Mouse (Mus musculus) spleen, postnatal 36 days (tissue): Measurements from ENCODE around the gene Rnf5.
A peak's percentile ranks its signal among the peaks of the same experiment; 100 is the strongest.

Experiments used
- DNase-seq, 2 experiments: peaks; one replicate each; pipeline ENCODE4 v3.0.0; 2022; ENCODE audit warnings: low spot score in 2 of 2, mixed read lengths in 1 of 2

The Rnf5 gene

GRCm38 (mm10) chr17:34585877-34586771 is 17.4 kb downstream of the Rnf5 start:
- no peak for DNase-seq

GRCm38 (mm10) chr17:34585121-34585520 is 18.4 kb downstream of the Rnf5 start:
- no peak for DNase-seq

GRCm38 (mm10) chr17:34583819-34584218 is 19.7 kb downstream of the Rnf5 start:
- no peak for DNase-seq

GRCm38 (mm10) chr17:34583397-34583796 is 20.1 kb downstream of the Rnf5 start:
- no peak for DNase-seq

- DNase-seq: no peak
Measured at GRCm38 (mm10) chr17:34582528-34582927, 21.0 kb downstream of the Rnf5 start.

- DNase-seq: peak; percentile 65 to 74
Measured at GRCm38 (mm10) chr17:34578070-34578469, 25.4 kb downstream of the Rnf5 start.

- no peak for DNase-seq
Measured at GRCm38 (mm10) chr17:34576577-34576976, 26.9 kb downstream of the Rnf5 start.

- DNase-seq: no peak
Measured at GRCm38 (mm10) chr17:34572361-34572760, 31.1 kb downstream of the Rnf5 start.

- no peak for DNase-seq
Measured at GRCm38 (mm10) chr17:34571875-34572274, 31.6 kb downstream of the Rnf5 start.

GRCm38 (mm10) chr17:34569919-34570318 is 33.6 kb downstream of the Rnf5 start:
- DNase-seq: no peak

GRCm38 (mm10) chr17:34568421-34568820 is 35.1 kb downstream of the Rnf5 start:
- DNase-seq: no peak

- DNase-seq: no peak
Measured at GRCm38 (mm10) chr17:34567311-34567710, 36.2 kb downstream of the Rnf5 start.

- DNase-seq: no peak
Measured at GRCm38 (mm10) chr17:34564796-34565195, 38.7 kb downstream of the Rnf5 start.

- DNase-seq: no peak
Measured at GRCm38 (mm10) chr17:34564003-34564421, 39.5 kb downstream of the Rnf5 start, which contains the start of gene Notch4. TSS of gene Notch4 (plus strand) at chr17:34564268.

GRCm38 (mm10) chr17:34563354-34563753 is 40.1 kb downstream of the Rnf5 start:
- no peak for DNase-seq

GRCm38 (mm10) chr17:34562595-34562994 is 40.9 kb downstream of the Rnf5 start:
- no peak for DNase-seq

GRCm38 (mm10) chr17:34561200-34561599 is 42.3 kb downstream of the Rnf5 start:
- peak; percentile 57 to 59 for DNase-seq

- DNase-seq: no peak
Measured at GRCm38 (mm10) chr17:34560438-34560837, 43.1 kb downstream of the Rnf5 start.

- peak in 1 of 2 experiments; percentile 29 for DNase-seq
Measured at GRCm38 (mm10) chr17:34559895-34560294, 43.6 kb downstream of the Rnf5 start.

GRCm38 (mm10) chr17:34559116-34559515 is 44.4 kb downstream of the Rnf5 start:
- no peak for DNase-seq

- no peak for DNase-seq
Measured at GRCm38 (mm10) chr17:34557411-34557810, 46.1 kb downstream of the Rnf5 start.

GRCm38 (mm10) chr17:34556406-34556805 is 47.1 kb downstream of the Rnf5 start:
- no peak for DNase-seq

GRCm38 (mm10) chr17:34555483-34555882 is 48.0 kb downstream of the Rnf5 start:
- DNase-seq: peak; percentile 65 to 73
